Mouse (Mus musculus): ENCODE measurements at regions not wholly inside any gene's neighbourhood (a gene's known extent, or its start where the extent isn't known, plus 50 kb on each side); places are given as distances from the start of the nearest gene placed in this dataset.

GRCm38 (mm10) chr1:155006539-155007486, 92.6 kb downstream of the Ier5 start:
- Histone ChIP-seq H3K4me2 (replicated peaks; ENCODE audit: low read depth, low read length) (no peak overlapping the region), H3K4me1 (ENCODE audit: control insufficient read depth, insufficient read depth, low read length) (no peaks in the 10 kb centered on the region), H3K36me3 (ENCODE audit: control insufficient read depth, insufficient read depth, low read length) (no peaks in the 10 kb centered on the region), H3K9me3 (ENCODE audit: control insufficient read depth, low read length) (no peaks in the 10 kb centered on the region), H3K27me3 (ENCODE audit: control insufficient read depth, insufficient read depth, low read length) (no peaks in the 10 kb centered on the region; the same call in 1 of the 2 replicates), H3K4me3 (ENCODE audit: low read length) (no peak overlapping the region), H3K27ac (ENCODE audit: low read depth, low read length) (no peak overlapping the region), H3K9ac (ENCODE audit: low read depth, low read length) (no peak overlapping the region)
- ATAC-seq (ENCODE audit: low FRiP score, low TSS enrichment): peak; percentile 79
- 19% methylated on average over 16 of the region's 16 CpGs for WGBS

DNA sequence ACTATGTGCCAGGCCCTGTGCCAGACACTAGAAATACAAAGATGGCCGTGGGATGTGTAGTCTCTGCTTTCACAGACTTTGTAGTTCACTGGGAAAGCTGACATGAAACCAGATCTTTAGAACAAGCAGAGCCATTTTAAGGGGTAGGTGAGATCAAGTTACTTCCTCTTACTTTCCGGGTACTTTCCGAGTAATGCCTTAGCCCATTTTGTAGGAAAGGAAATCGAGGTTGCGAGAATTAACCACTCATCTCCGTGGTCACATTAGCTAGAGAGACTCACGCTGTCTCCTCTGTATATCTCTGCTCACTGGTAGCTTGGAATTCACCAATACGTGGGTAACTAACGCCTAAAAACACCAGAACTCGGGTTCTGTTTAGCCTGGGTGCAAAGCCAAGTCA, 93.3 kb downstream of the Ier5 start:
- Histone ChIP-seq H3K4me1 (ENCODE audit: control insufficient read depth, insufficient read depth, low read length) (no peaks in the 10 kb centered on the region), H3K27me3 (ENCODE audit: control insufficient read depth, insufficient read depth, low read length) (no peaks in the 10 kb centered on the region; the same call in 1 of the 2 replicates), H3K9ac (ENCODE audit: low read depth, low read length) (no peak overlapping the region), H3K27ac (ENCODE audit: low read depth, low read length) (no peak overlapping the region), H3K4me3 (ENCODE audit: low read length) (no peak overlapping the region), H3K4me2 (replicated peaks; ENCODE audit: low read depth, low read length) (no peak overlapping the region), H3K9me3 (ENCODE audit: control insufficient read depth, low read length) (no peaks in the 10 kb centered on the region), H3K36me3 (ENCODE audit: control insufficient read depth, insufficient read depth, low read length) (no peaks in the 10 kb centered on the region)
- WGBS: 78% methylated on average over 10 of the region's 10 CpGs
- no peak for ATAC-seq (ENCODE audit: low FRiP score, low TSS enrichment)

- Histone ChIP-seq H3K9me3 (ENCODE audit: control insufficient read depth, low read length) (no peaks in the 10 kb centered on the region), H3K27ac (ENCODE audit: low read depth, low read length) (no peak overlapping the region), H3K4me1 (ENCODE audit: control insufficient read depth, insufficient read depth, low read length) (no peaks in the 10 kb centered on the region), H3K4me3 (ENCODE audit: low read length) (no peak overlapping the region), H3K36me3 (ENCODE audit: control insufficient read depth, insufficient read depth, low read length) (no peaks in the 10 kb centered on the region), H3K27me3 (ENCODE audit: control insufficient read depth, insufficient read depth, low read length) (no peaks in the 10 kb centered on the region), H3K9ac (ENCODE audit: low read depth, low read length) (no peak overlapping the region), H3K4me2 (replicated peaks; ENCODE audit: low read depth, low read length) (no peak overlapping the region)
- no peak for ATAC-seq (ENCODE audit: low FRiP score, low TSS enrichment)
These were observed 99.1 kb downstream of the Ier5 start for GRCm38 (mm10) chr1:155000301-155000700.

DNA sequence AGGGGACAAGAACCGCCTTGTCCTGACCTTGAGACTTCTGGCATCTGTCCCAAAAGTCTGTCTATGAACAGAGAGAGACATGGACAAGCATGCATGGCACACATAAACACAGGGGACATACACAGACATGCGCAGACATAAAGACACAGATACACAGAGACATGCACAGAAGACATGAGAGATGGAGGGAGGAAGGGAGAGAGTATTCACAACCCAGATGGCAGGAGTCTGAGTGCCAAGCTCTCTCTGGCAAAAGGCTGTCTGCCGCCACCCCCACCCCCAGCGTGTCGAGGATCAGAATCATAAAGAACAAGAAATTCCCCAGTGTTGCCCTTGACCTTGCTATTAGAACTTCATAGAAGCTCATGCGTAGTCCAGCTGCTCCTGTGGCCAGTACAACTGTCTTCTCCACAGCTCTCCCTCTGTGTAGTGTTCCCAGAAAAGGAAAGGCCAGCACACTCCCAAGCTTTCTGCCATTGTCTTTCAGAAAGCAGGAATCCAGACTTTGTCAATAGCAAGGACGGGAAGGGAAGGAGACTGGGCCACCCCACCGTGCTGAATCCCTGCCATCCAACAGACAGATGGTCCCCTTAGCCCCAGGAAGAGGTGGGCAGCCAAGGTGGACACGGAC, 99.8 kb downstream of the Ier5 start:
- Histone ChIP-seq H3K27ac (ENCODE audit: low read depth, low read length) (no peak overlapping the region), H3K4me2 (replicated peaks; ENCODE audit: low read depth, low read length) (no peak overlapping the region), H3K36me3 (ENCODE audit: control insufficient read depth, insufficient read depth, low read length) (no peaks in the 10 kb centered on the region), H3K9me3 (ENCODE audit: control insufficient read depth, low read length) (no peaks in the 10 kb centered on the region), H3K4me1 (ENCODE audit: control insufficient read depth, insufficient read depth, low read length) (no peaks in the 10 kb centered on the region), H3K27me3 (ENCODE audit: control insufficient read depth, insufficient read depth, low read length) (no peaks in the 10 kb centered on the region), H3K9ac (ENCODE audit: low read depth, low read length) (no peak overlapping the region), H3K4me3 (ENCODE audit: low read length) (no peak overlapping the region)
- WGBS: 83% methylated on average over 9 of the region's 9 CpGs
- ATAC-seq (ENCODE audit: low FRiP score, low TSS enrichment): no peak

DNA sequence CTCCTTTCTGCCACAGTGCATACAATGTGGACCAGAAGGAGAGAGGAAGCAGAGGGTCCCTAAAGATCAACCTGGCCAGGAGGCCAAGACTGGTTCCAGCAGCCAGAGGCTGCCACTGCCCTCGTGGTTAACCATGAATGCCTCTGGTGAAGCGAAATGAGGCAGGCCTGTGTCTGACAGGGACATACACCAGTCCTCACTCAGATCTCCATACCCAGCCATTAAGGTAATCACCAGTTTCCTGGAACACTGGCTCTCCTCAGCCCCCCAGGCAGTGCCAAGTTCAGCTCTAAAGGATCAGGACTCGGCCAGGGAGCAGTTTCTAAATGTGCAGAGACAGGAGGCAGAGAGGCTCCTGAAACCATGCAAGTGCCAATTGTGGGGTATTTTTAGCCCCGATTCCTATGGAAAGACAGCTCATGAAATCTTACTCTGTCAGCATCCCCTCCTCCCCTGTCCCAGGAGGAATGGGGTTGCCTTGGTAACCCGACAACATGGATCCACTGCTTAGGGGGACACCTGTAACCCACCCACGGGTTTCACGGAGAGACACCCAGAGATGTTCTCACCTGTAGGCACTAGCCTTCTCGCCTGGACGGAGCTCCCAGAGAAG, 103.6 kb downstream of the Ier5 start:
- Histone ChIP-seq H3K4me3 (ENCODE audit: low read length) (no peak overlapping the region), H3K4me1 (ENCODE audit: control insufficient read depth, insufficient read depth, low read length) (no peaks in the 10 kb centered on the region), H3K27ac (ENCODE audit: low read depth, low read length) (no peak overlapping the region), H3K36me3 (ENCODE audit: control insufficient read depth, insufficient read depth, low read length) (no peaks in the 10 kb centered on the region), H3K9ac (ENCODE audit: low read depth, low read length) (no peak overlapping the region), H3K4me2 (replicated peaks; ENCODE audit: low read depth, low read length) (no peak overlapping the region), H3K9me3 (ENCODE audit: control insufficient read depth, low read length) (no peaks in the 10 kb centered on the region), H3K27me3 (ENCODE audit: control insufficient read depth, insufficient read depth, low read length) (no peaks in the 10 kb centered on the region)
- 67% methylated on average over 9 of the region's 9 CpGs for WGBS
- ATAC-seq (ENCODE audit: low FRiP score, low TSS enrichment): no peak

DNA sequence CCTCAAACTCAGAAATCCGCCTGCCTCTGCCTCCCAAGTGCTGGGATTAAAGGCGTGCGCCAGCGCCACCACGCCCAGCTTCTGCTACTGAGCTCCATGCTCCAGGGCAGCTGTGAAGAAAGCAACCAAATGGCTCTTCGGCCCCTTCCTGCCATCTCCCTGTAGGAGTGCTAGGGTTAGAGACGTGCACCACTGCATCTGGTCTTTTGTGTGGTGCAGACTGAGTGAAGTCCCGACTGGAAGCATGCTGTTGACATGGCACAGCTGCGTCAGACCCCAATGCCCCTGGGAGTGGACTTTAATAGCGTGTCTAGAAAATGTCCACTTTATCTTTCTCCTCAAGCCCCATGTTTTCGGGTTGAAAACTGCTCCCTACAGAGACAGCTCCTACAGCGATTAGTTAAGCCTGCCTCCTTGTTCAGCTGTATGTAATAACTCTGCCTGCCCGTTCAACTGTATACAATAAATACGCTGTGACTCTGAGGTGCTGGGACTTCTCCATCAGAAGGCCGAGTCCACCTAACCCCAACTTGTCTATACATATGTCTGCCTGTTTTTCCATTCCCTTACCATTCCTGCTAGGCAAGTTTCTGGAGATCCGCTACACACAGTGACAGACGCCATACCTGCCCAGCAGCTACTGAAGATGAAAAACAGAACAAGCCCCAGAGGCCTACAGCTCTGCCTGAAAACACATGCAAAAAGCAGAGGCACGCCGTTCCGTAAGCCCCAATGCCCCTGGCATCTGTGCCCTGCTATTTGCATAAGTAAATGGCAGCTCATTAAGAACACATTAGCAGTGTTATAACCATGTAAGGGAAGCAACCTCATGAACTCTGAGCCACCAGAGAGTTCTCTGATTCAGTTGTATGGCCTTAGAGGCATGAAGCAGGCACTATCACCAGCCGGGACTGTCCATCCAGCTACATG, 105.2 kb downstream of the Ier5 start:
- H3K27ac ChIP-seq (ENCODE audit: low read depth, low read length): no peak overlapping the region
- H3K27me3 ChIP-seq (ENCODE audit: control insufficient read depth, insufficient read depth, low read length): no peaks in the 10 kb centered on the region
- H3K4me2 ChIP-seq (replicated peaks; ENCODE audit: low read depth, low read length): no peak overlapping the region
- H3K36me3 ChIP-seq (ENCODE audit: control insufficient read depth, insufficient read depth, low read length): no peaks in the 10 kb centered on the region
- no peaks in the 10 kb centered on the region for H3K9me3 ChIP-seq (ENCODE audit: control insufficient read depth, low read length)
- ATAC-seq (ENCODE audit: low FRiP score, low TSS enrichment): no peak
- H3K4me3 ChIP-seq (ENCODE audit: low read length): no peak overlapping the region
- no peaks in the 10 kb centered on the region for H3K4me1 ChIP-seq (ENCODE audit: control insufficient read depth, insufficient read depth, low read length)
- WGBS: 73% methylated on average over 21 of the region's 21 CpGs
- H3K9ac ChIP-seq (ENCODE audit: low read depth, low read length): no peak overlapping the region

- WGBS: 86% methylated on average over 7 of the region's 7 CpGs
- no peak for ATAC-seq (ENCODE audit: low FRiP score, low TSS enrichment)
- no peak overlapping the region for H3K9ac ChIP-seq (ENCODE audit: low read depth, low read length)
- H3K4me2 ChIP-seq (replicated peaks; ENCODE audit: low read depth, low read length): no peak overlapping the region
- H3K36me3 ChIP-seq (ENCODE audit: control insufficient read depth, insufficient read depth, low read length): no peaks in the 10 kb centered on the region
- no peak overlapping the region for H3K27ac ChIP-seq (ENCODE audit: low read depth, low read length)
- 0 out of 2 replicates have a peak, but pooled peaks cover 3% of the 10 kb centered on the region for H3K9me3 ChIP-seq (ENCODE audit: control insufficient read depth, low read length)
- no peak overlapping the region for H3K4me3 ChIP-seq (ENCODE audit: low read length)
- H3K4me1 ChIP-seq (ENCODE audit: control insufficient read depth, insufficient read depth, low read length): no peaks in the 10 kb centered on the region
- H3K27me3 ChIP-seq (ENCODE audit: control insufficient read depth, insufficient read depth, low read length): no peaks in the 10 kb centered on the region
These were observed 99.0 kb upstream of the Cacna1e start for GRCm38 (mm10) chr1:154983325-154983724.

GRCm38 (mm10) chr1:154982836-154983235, 98.5 kb upstream of the Cacna1e start:
- ATAC-seq (ENCODE audit: low FRiP score, low TSS enrichment): no peak
- Histone ChIP-seq H3K27me3 (ENCODE audit: control insufficient read depth, insufficient read depth, low read length) (no peaks in the 10 kb centered on the region), H3K27ac (ENCODE audit: low read depth, low read length) (no peak overlapping the region), H3K9me3 (ENCODE audit: control insufficient read depth, low read length) (0 out of 2 replicates have a peak, but pooled peaks cover 3% of the 10 kb centered on the region), H3K36me3 (ENCODE audit: control insufficient read depth, insufficient read depth, low read length) (no peaks in the 10 kb centered on the region), H3K4me3 (ENCODE audit: low read length) (no peak overlapping the region), H3K4me2 (replicated peaks; ENCODE audit: low read depth, low read length) (no peak overlapping the region), H3K4me1 (ENCODE audit: control insufficient read depth, insufficient read depth, low read length) (no peaks in the 10 kb centered on the region), H3K9ac (ENCODE audit: low read depth, low read length) (no peak overlapping the region)
- 90% methylated on average over 9 of the region's 9 CpGs for WGBS
